Comparison of ENCODE assay signal across 8 mouse cellular contexts in the genomic region with DNA sequence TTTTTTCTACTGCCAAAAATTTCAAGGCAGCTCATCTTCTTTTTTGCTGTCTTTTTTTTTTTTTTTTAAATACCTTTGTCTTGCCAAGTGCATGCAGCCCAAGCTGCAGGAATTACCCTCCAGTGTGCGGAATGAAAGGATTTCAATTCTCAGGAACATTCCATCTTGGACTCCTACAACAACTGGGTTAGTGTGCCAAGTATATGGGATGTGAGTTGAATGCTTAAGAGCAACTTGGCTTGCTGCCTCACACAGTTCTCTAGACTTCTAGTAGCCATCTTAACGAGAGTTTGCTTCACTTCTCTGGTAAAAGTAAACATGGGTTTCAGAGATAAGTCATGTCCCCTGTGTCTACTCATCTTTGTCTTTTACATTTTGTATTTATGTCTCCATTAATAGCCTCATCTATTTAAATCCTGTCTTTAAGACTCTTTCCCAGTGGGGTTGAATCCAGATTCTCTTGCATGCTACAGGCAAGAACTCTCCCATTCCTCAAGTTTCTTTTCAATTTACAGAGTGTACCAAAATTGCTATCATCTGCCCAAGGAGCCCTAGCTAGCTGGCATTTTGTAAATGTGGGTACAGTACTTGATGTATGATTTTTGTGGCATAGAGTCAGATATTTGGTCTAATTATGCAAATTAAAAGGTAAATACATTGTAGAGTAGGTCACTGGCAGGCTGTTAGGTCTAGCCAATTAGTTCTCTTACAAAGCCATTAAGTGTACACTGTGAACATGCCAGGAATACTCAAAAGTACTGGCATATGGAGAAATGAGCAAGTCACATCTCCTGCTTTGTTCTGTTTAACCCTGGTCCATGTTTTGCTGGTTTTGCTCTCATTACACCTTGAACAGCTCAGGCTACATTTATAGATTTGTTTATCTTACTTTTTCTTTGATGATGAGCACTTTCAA. TPM values are rescaled to one million over a fixed set of nuclear protein-coding genes. Genes with fewer than 3 reads are reported as not detected.
DNase-seq lines count a peak whose midpoint lies in the region; ATAC-seq lines count a peak whose summit lies in the region.

No protein-coding gene starts in this region.

- intact Hi-C loops in gastrocnemius, postnatal 36 days (cut with DNase I) = loop anchor here (1.0 kb wide), 1 partner anchor 22 kb away; no protein-coding TSS in a partner anchor

- no peak for ATAC-seq in granulocyte monocyte progenitor cell, adult 5-6 weeks (replicated peaks; ENCODE audit: poor library complexity, severe bottlenecking)

- peak; percentile 45 for DNase-seq in brain, embryonic 18.5 days (ENCODE audit: low read depth, low spot score)
- peak; percentile 30 to 59 for DNase-seq in cerebellum, postnatal 10 days
- peak; percentile 15 to 52 for DNase-seq in layer of hippocampus, adult 8-10 months (ENCODE audit: low spot score in 2 of 2)
- peak; percentile 23 for DNase-seq in lung, postnatal 25 days (ENCODE audit: low spot score)
- no peak for DNase-seq in embryo, embryonic 9.5 days (ENCODE audit: extremely low spot score)
- DNase-seq in gastrocnemius, postnatal 36 days = no peak
- no peak for DNase-seq in spleen, postnatal 4 days (ENCODE audit: low spot score in 2 of 2)

RNA-seq across cellular contexts. Expression of gene Ercc6l2, which starts 35.4 kb away (rescaled TPM):
- 10 to 100 TPM; 18.8 to 22.9 (median 20.8) TPM for total RNA-seq in layer of hippocampus, adult 8-10 months (2022)
- total RNA-seq in gastrocnemius, postnatal 36 days (2021) = 10 to 100 TPM; 13.5 to 14.9 TPM
- total RNA-seq in granulocyte monocyte progenitor cell, adult 5-6 weeks (2014; fragmentation: Nextera tagmentation) = 27.2 and 30.5 TPM in 2 replicates
- 21.2 and 30.9 TPM in 2 replicates for total RNA-seq in granulocyte monocyte progenitor cell, adult 5-6 weeks (2017)

Comparison
In these comparisons a context has a peak if more than half of its experiments do, and no peak if none do; other contexts are left out.
1. DNase-seq: peak in brain, embryonic 18.5 days (single experiment), cerebellum, postnatal 10 days (2 of 2), layer of hippocampus, adult 8-10 months (2 of 2) and lung, postnatal 25 days (single experiment); none in embryo, embryonic 9.5 days (single experiment), gastrocnemius, postnatal 36 days (0 of 2) and spleen, postnatal 4 days (0 of 2).